Mouse (Mus musculus): ENCODE results near the gene Ubqln4.

DNA sequence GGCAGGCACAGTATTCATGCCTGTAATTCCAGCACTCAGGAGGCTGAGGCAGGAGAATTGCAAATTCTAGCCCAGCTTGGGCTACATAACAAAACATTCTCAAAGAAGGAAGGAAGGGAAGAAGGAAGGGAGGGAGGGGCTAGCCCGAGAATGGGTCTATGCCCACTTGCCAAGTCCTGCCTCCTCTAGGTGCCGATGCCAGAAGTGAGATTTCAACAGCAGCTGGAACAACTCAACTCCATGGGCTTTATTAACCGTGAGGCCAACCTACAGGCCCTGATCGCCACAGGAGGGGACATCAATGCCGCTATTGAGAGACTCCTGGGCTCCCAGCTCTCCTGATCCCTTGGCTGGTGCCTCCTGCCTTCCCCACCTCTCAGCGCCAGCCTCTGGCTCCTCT lies 14.3 kb downstream of the Ubqln4 start:
- TF ChIP-seq CTCF (IDR thresholded peaks at IDR 0.05; ENCODE audit: insufficient read depth, low read depth, low read length) (no peak), POLR2A (IDR thresholded peaks at IDR 0.05; ENCODE audit: insufficient read depth, low read depth, low read length) (no peak)
